Mouse (Mus musculus): ENCODE measurements around the gene Gdf5. TPM values are rescaled to one million over a fixed set of nuclear protein-coding genes. Genes with fewer than 3 reads are reported as not detected.

Gene Gdf5
- polyA plus RNA-seq, 1 experiment = not detected

DNA sequence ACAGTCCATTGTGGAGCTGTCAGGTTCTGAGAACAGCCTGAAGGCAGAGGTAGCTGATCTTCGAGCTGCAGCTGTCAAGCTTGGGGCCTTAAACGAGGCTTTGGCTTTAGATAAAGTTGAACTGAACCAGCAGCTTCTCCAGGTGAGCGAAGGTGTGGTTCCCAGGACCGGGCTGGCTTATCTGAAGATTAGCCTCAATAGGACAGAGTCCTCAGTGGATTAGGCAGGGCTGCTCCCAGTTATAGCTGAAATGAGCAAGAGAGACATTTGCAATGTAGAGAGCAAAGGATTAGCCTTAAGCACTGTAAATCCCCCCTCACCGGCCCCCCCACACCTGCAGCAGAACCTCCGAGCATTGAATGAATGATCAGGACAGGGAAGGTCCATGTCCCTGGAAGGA is 28.2 kb upstream of the Gdf5 start:
- peaks cover 3% of the 10 kb centered on the region for H3K4me1 ChIP-seq (ENCODE audit: control insufficient read depth, insufficient read depth, low read length)
- H3K27ac ChIP-seq (ENCODE audit: control insufficient read depth, insufficient read depth, low read depth, low read length, poor library complexity) = no peak overlapping the region
- WGBS = 84% methylated on average over 6 of the region's 6 CpGs
- H3K4me3 ChIP-seq (replicated peaks; ENCODE audit: control insufficient read depth, low read depth, low read length) = no peak overlapping the region
- TF ChIP-seq POLR2A (IDR thresholded peaks at IDR 0.05; ENCODE audit: borderline replicate concordance, control insufficient read depth, low read depth, low read length) (no peak), CTCF (IDR thresholded peaks at IDR 0.05; ENCODE audit: control insufficient read depth, insufficient read depth, low read length) (no peak)

DNA sequence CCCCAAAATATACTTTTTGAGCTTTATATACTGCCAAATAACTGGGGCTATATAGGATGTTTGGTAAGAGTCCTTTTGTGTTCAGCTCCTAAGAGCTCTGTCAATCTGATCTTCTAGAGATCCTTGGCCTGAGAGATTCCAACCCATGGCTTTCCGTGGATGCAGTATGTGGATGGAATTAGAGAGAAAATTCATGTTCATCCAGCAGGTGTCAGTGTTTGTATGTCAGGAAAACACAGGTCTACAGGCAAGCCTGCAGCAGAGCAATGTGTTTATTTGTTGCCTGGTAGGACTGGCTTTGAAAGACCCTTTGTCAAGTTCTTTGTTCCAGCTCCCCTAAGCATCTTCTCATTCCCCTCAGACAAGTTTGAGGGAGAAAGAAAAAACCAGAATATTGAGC is 17.8 kb upstream of the Gdf5 start:
- H3K4me3 ChIP-seq (replicated peaks; ENCODE audit: control insufficient read depth, low read depth, low read length) = no peak overlapping the region
- H3K27ac ChIP-seq (ENCODE audit: control insufficient read depth, insufficient read depth, low read depth, low read length, poor library complexity) = no peak overlapping the region
- WGBS = 71% methylated on average over 1 of the region's 1 CpGs
- peaks cover 2% of the 10 kb centered on the region for H3K4me1 ChIP-seq (ENCODE audit: control insufficient read depth, insufficient read depth, low read length)
- no peak for TF ChIP-seq CTCF (IDR thresholded peaks at IDR 0.05; ENCODE audit: control insufficient read depth, insufficient read depth, low read length)
- no peak for TF ChIP-seq POLR2A (IDR thresholded peaks at IDR 0.05; ENCODE audit: borderline replicate concordance, control insufficient read depth, low read depth, low read length)

DNA sequence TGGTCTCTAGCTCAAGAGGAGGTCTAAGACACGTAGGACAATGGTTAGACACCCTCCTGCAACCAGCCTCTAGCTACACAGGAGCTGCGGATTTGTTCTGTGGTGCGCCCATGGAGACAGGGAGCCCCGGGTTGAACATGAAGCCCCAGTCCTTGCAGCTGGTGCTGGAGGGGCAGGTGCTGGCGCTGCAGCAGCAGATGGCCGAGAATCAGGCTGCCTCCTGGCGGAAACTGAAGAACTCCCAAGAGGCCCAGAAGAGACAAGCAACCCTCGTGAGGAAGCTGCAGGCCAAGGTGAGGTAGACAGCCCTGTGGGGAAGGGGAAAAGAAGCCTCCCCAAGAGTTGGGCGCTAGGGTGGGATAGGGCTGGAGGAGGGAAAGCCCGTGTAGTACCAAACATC is 16.7 kb upstream of the Gdf5 start:
- TF ChIP-seq CTCF (IDR thresholded peaks at IDR 0.05; ENCODE audit: control insufficient read depth, insufficient read depth, low read length) = no peak
- Histone ChIP-seq H3K27ac (ENCODE audit: control insufficient read depth, insufficient read depth, low read depth, low read length, poor library complexity) (no peak overlapping the region), H3K4me3 (replicated peaks; ENCODE audit: control insufficient read depth, low read depth, low read length) (no peak overlapping the region), H3K4me1 (ENCODE audit: control insufficient read depth, insufficient read depth, low read length) (peaks cover 2% of the 10 kb centered on the region)
- 76% methylated on average over 10 of the region's 10 CpGs for WGBS

DNA sequence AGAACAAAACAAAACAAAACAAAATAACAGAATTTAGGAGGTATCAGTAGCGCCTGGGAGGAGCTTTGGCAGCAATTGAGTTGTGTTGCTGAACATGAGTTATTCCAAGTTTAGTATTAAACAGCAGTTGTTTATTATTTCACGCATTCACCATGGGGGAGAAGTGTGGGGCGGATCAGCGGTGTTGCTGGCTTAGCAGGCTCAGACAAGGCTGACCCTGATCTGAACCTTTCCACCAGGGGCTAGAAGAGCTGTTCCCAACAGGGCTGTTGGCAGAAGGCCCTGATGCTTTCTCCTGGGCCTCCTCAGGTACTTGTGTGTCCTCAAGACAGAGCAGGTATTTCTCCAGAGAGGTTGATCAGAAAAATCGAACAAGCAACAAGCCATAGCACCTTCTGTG is 14.8 kb upstream of the Gdf5 start:
- Histone ChIP-seq H3K4me3 (replicated peaks; ENCODE audit: control insufficient read depth, low read depth, low read length) (no peak overlapping the region), H3K27ac (ENCODE audit: control insufficient read depth, insufficient read depth, low read depth, low read length, poor library complexity) (no peak overlapping the region), H3K4me1 (ENCODE audit: control insufficient read depth, insufficient read depth, low read length) (peaks cover 2% of the 10 kb centered on the region)
- TF ChIP-seq POLR2A (IDR thresholded peaks at IDR 0.05; ENCODE audit: borderline replicate concordance, control insufficient read depth, low read depth, low read length) (no peak), CTCF (IDR thresholded peaks at IDR 0.05; ENCODE audit: control insufficient read depth, insufficient read depth, low read length) (no peak)
- WGBS = 95% methylated on average over 5 of the region's 5 CpGs

DNA sequence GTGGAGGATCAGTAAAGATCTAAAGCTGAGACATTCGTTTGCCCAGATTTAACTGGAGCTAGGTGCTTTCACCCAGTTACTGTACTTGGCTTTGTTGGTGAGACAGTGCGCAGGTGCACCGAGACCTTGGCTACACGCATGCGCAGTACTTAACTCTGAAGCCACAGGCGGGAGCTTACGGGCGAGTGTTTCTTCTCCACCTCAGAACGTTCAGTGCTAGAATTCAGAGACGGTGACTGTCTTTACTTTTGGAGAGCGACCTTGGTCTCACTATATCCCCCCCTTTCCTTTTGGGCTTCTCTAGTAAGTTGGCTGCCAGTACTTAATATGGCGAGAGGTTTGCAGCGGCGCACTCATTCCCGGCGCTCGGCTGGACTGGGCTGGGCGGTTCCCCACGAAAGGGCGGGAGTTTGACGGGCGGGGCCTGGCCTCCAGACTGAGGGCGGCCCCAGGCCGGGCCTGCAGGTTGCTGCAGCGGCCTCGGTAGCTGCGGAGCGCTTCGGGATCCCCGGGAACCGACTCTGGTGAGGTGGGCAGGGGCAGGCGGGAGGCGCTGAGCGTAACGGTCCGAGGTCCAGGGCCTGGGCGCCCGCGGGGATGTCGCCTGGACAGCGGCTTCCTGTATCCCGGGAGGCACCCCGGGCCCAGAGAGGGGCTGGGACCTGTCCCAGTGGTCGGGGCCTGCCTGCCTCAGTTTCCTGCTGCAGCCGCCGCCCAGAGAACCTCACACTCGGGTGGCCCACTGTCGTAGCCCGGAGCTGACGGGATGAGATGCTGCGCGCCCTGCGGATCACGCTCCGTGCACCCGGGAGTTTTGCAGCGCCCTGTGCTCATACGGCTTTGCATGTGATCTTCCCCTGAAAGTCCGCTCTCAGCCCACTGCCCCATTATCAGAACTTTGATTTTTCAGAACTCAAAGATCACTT is 11.2 kb upstream of the Gdf5 start, which contains the start of gene Cep250:
Gene Cep250, plus strand, starts transcription at position 325 of the 926 bp plus-strand sequence.
- under 1% methylated on average over 59 of the region's 59 CpGs for WGBS
- Histone ChIP-seq H3K4me3 (replicated peaks; ENCODE audit: control insufficient read depth, low read depth, low read length) (peak within 1 kb of the TSS; percentile 83), H3K4me1 (ENCODE audit: control insufficient read depth, insufficient read depth, low read length) (no peaks in the 10 kb centered on the region; the same call in 1 of the 2 replicates), H3K27ac (ENCODE audit: control insufficient read depth, insufficient read depth, low read depth, low read length, poor library complexity) (peak within 1 kb of the TSS; percentile 87)
- TF ChIP-seq CTCF (IDR thresholded peaks at IDR 0.05; ENCODE audit: control insufficient read depth, insufficient read depth, low read length) (no peak), POLR2A (IDR thresholded peaks at IDR 0.05; ENCODE audit: borderline replicate concordance, control insufficient read depth, low read depth, low read length) (peak; percentile 81; the same call in 1 of the 2 replicates)

DNA sequence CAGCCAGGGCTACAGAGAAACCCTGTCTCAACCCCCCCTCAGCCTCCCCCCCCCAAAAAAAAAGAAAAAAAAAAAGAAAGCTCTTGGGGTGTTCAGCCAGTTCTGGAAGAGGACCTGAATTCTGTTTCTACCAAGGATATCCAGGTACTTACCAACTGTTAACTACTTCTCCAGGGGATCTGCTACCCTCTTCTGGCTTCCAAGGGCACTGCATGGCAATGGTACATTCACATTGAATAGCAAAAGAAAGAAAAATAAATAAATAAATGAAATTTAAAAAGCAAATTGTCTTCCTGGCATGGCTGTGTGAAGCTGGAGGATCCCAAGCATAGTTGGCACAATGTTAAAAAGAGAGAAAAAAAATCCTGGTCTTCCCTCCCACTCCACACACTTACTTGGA is 6.8 kb upstream of the Gdf5 start:
- Histone ChIP-seq H3K4me1 (ENCODE audit: control insufficient read depth, insufficient read depth, low read length) (no peaks in the 10 kb centered on the region; the same call in 1 of the 2 replicates), H3K27ac (ENCODE audit: control insufficient read depth, insufficient read depth, low read depth, low read length, poor library complexity) (no peak overlapping the region), H3K4me3 (replicated peaks; ENCODE audit: control insufficient read depth, low read depth, low read length) (no peak overlapping the region)
- TF ChIP-seq CTCF (IDR thresholded peaks at IDR 0.05; ENCODE audit: control insufficient read depth, insufficient read depth, low read length) (no peak), POLR2A (IDR thresholded peaks at IDR 0.05; ENCODE audit: borderline replicate concordance, control insufficient read depth, low read depth, low read length) (no peak)

DNA sequence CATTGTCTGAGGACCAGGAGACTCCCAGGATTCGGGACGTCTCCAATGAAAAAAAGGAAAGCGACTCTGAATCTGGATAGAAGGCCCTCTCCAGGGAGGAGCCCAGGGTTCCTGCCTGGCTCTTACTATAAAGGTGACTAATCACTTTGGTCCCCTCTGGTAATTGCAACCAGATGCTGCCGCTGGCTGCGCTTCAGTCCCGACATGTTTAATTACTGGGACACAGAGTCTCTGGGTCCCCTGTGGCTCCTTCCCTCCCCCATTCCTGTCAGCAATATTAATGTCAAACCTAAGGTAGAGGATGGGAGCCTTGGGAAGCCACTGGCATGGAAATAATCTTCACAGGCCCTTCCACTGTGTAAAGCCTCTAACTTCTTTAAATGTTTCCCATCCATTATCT is 4.2 kb upstream of the Gdf5 start:
- TF ChIP-seq CTCF (IDR thresholded peaks at IDR 0.05; ENCODE audit: control insufficient read depth, insufficient read depth, low read length) = no peak
- TF ChIP-seq POLR2A (IDR thresholded peaks at IDR 0.05; ENCODE audit: borderline replicate concordance, control insufficient read depth, low read depth, low read length) = no peak
- Histone ChIP-seq H3K4me1 (ENCODE audit: control insufficient read depth, insufficient read depth, low read length) (no peaks in the 10 kb centered on the region; the same call in 1 of the 2 replicates), H3K4me3 (replicated peaks; ENCODE audit: control insufficient read depth, low read depth, low read length) (no peak overlapping the region), H3K27ac (ENCODE audit: control insufficient read depth, insufficient read depth, low read depth, low read length, poor library complexity) (no peak overlapping the region)
- 76% methylated on average over 6 of the region's 6 CpGs for WGBS

DNA sequence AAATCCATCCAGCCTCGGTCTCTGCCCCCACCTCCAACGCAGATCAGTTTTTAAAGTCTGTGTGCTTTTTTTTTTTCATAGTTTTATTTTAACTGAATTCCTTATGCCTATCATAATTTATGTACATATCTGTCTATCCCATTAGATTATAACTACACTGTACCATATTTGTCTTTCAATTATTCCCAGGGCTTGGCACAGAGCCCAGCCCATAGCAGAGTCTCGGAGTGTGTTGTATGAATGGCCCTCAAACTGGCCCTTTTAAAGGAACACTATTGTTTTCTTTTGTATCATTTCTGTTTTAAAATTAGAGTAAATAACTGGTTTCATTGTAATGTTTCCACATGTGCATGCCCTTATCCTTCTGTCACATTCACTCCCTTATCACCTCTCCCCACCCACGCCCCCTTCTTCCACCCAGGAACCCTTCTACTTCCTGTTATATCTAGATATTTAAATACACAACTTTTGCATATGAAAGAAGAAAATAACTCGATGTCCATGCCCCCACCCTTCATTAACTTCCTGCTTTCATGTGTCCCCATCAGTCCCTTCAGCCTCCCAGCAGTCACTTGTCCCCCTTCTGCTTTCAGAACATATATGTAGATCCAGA is 2.3 kb upstream of the Gdf5 start:
- 37% methylated on average over 5 of the region's 5 CpGs for WGBS
- no peak for TF ChIP-seq CTCF (IDR thresholded peaks at IDR 0.05; ENCODE audit: control insufficient read depth, insufficient read depth, low read length)
- H3K27ac ChIP-seq (ENCODE audit: control insufficient read depth, insufficient read depth, low read depth, low read length, poor library complexity) = no peak overlapping the region
- H3K4me3 ChIP-seq (replicated peaks; ENCODE audit: control insufficient read depth, low read depth, low read length) = no peak overlapping the region
- no peaks in the 10 kb centered on the region; the same call in 1 of the 2 replicates for H3K4me1 ChIP-seq (ENCODE audit: control insufficient read depth, insufficient read depth, low read length)
